Mouse (Mus musculus) spleen, adult 2 months (tissue): ENCODE measurements at regions not wholly inside any gene's neighbourhood (a gene's known extent, or its start where the extent isn't known, plus 50 kb on each side); places are given as distances from the start of the nearest gene placed in this dataset.

Experiments
- DNase-seq, 2 experiments: peaks; one replicate each; pipeline versions ENCODE4 v3.0.0 to v3.0.0-alpha.2; 2012 to 2021; ENCODE audit warnings: low spot score in 2 of 2, low read depth in 1 of 2
- H3K27ac ChIP-seq: fragments of 200-500 bp; 2 replicates; pipeline ENCODE4 v1.5.1; 2012; ENCODE audit warnings: low read length, inconsistent platforms; ENCODE audit not compliant: insufficient read depth
- H3K27me3 ChIP-seq: fragments of 200-500 bp; 2 replicates; pipeline ENCODE4 v1.6.1; 2012; ENCODE audit warnings: mild to moderate bottlenecking, moderate library complexity, low read length, inconsistent platforms; ENCODE audit not compliant: control insufficient read depth, insufficient read depth
- H3K36me3 ChIP-seq: fragments of 200-500 bp; 2 replicates; pipeline ENCODE4 v1.6.1; 2012; ENCODE audit warnings: mild to moderate bottlenecking, low read length, inconsistent platforms; ENCODE audit not compliant: control insufficient read depth, insufficient read depth
- H3K4me1 ChIP-seq: fragments of 200-500 bp; 2 replicates; pipeline ENCODE4 v1.6.1; 2011; ENCODE audit warnings: inconsistent platforms; ENCODE audit not compliant: control insufficient read depth, insufficient read depth, insufficient read length
- H3K4me3 ChIP-seq: fragments of 200-500 bp; 2 replicates; pipeline ENCODE4 v1.5.1; 2011; ENCODE audit warnings: mild to moderate bottlenecking, inconsistent platforms; ENCODE audit not compliant: insufficient read depth, insufficient read length; ENCODE audit errors: extremely low read depth
- CTCF ChIP-seq: fragments of 200-500 bp; IDR thresholded peaks from 2 replicates; pipeline ENCODE4 v1.5.1; 2011; ENCODE audit warnings: mild to moderate bottlenecking, inconsistent platforms; ENCODE audit not compliant: insufficient read depth, insufficient read length, insufficient replicate concordance; ENCODE audit errors: extremely low read depth
- POLR2A ChIP-seq: fragments of 200-500 bp; IDR thresholded peaks from 2 replicates; pipeline ENCODE4 v1.6.1; 2011; ENCODE audit warnings: low read depth, low read length, inconsistent platforms
- WGBS: fragments of 180-500 bp; shearing (Covaris S2); methylation state at CpG from one replicate; pipeline ENCODE4 v1.1.7; 2018; 5-methylcytosine and 5-hydroxymethylcytosine counted together

- Histone ChIP-seq H3K4me3 (no peak overlapping the region), H3K27ac (no peak overlapping the region), H3K27me3 (no peaks in the 10 kb centered on the region), H3K36me3 (no peaks in the 10 kb centered on the region), H3K4me1 (no peaks in the 10 kb centered on the region)
- TF ChIP-seq POLR2A, result no peak
- no peak for TF ChIP-seq CTCF
- no peak for DNase-seq
- 49% methylated on average over 5 of the region's 5 CpGs for WGBS
Observed at GRCm38 (mm10) chr9:98726638-98727037, 115.7 kb upstream of the Prr23a1 start.

- no peaks in the 10 kb centered on the region for H3K4me1 ChIP-seq
- 87% methylated on average over 3 of the region's 3 CpGs for WGBS
- H3K27ac ChIP-seq, result no peak overlapping the region
- no peaks in the 10 kb centered on the region for H3K27me3 ChIP-seq
- no peak overlapping the region for H3K4me3 ChIP-seq
- no peak for DNase-seq
- no peak for TF ChIP-seq CTCF
- TF ChIP-seq POLR2A, result no peak
- H3K36me3 ChIP-seq, result no peaks in the 10 kb centered on the region
Observed at GRCm38 (mm10) chr9:98722885-98723284, 119.4 kb upstream of the Prr23a1 start.

- 92% methylated on average over 5 of the region's 5 CpGs for WGBS
- H3K4me1 ChIP-seq, result no peaks in the 10 kb centered on the region
- H3K27ac ChIP-seq, result no peak overlapping the region
- H3K4me3 ChIP-seq, result no peak overlapping the region
- H3K36me3 ChIP-seq, result no peaks in the 10 kb centered on the region
- DNase-seq, result no peak
- TF ChIP-seq POLR2A (no peak), CTCF (no peak)
- H3K27me3 ChIP-seq, result no peaks in the 10 kb centered on the region
Observed at GRCm38 (mm10) chr9:98721381-98721780, 119.9 kb upstream of the Mrps22 start.

GRCm38 (mm10) chr9:98717701-98718270 lies 116.3 kb upstream of the Mrps22 start:
- no peak overlapping the region for H3K27ac ChIP-seq
- TF ChIP-seq POLR2A, result no peak
- TF ChIP-seq CTCF, result no peak
- DNase-seq, result no peak
- H3K4me1 ChIP-seq, result no peaks in the 10 kb centered on the region
- H3K36me3 ChIP-seq, result no peaks in the 10 kb centered on the region
- H3K27me3 ChIP-seq, result no peaks in the 10 kb centered on the region
- WGBS, result 80% methylated on average over 11 of the region's 11 CpGs
- H3K4me3 ChIP-seq, result no peak overlapping the region

GRCm38 (mm10) chr9:98714661-98715060 lies 113.2 kb upstream of the Mrps22 start:
- no peak overlapping the region for H3K4me3 ChIP-seq
- no peaks in the 10 kb centered on the region for H3K27me3 ChIP-seq
- no peaks in the 10 kb centered on the region for H3K4me1 ChIP-seq
- no peaks in the 10 kb centered on the region for H3K36me3 ChIP-seq
- WGBS, result 78% methylated on average over 9 of the region's 9 CpGs
- H3K27ac ChIP-seq, result no peak overlapping the region
- TF ChIP-seq CTCF (no peak), POLR2A (no peak)
- DNase-seq, result no peak

- 90% methylated on average over 7 of the region's 7 CpGs for WGBS
- Histone ChIP-seq H3K27me3 (no peaks in the 10 kb centered on the region), H3K4me1 (no peaks in the 10 kb centered on the region), H3K27ac (no peak overlapping the region), H3K36me3 (no peaks in the 10 kb centered on the region), H3K4me3 (no peak overlapping the region)
- no peak for DNase-seq
- TF ChIP-seq CTCF, result no peak
- TF ChIP-seq POLR2A, result no peak
Observed at GRCm38 (mm10) chr9:98712826-98713225, 111.4 kb upstream of the Mrps22 start.

GRCm38 (mm10) chr9:98712023-98712563 lies 110.6 kb upstream of the Mrps22 start:
- H3K27me3 ChIP-seq, result no peaks in the 10 kb centered on the region
- H3K36me3 ChIP-seq, result no peaks in the 10 kb centered on the region
- WGBS, result 79% methylated on average over 8 of the region's 8 CpGs
- no peak for DNase-seq
- no peak for TF ChIP-seq CTCF
- TF ChIP-seq POLR2A, result no peak
- no peak overlapping the region for H3K27ac ChIP-seq
- H3K4me1 ChIP-seq, result no peaks in the 10 kb centered on the region
- no peak overlapping the region for H3K4me3 ChIP-seq

- no peak for DNase-seq
- Histone ChIP-seq H3K4me3 (no peak overlapping the region), H3K27me3 (no peaks in the 10 kb centered on the region), H3K4me1 (no peaks in the 10 kb centered on the region), H3K36me3 (no peaks in the 10 kb centered on the region), H3K27ac (no peak overlapping the region)
- WGBS, result 88% methylated on average over 9 of the region's 9 CpGs
- TF ChIP-seq CTCF, result no peak
- TF ChIP-seq POLR2A, result no peak
Observed at GRCm38 (mm10) chr9:98710155-98710710, 108.8 kb upstream of the Mrps22 start.
